Mouse (Mus musculus): Measurements from ENCODE around the gene Cd27. TPM values are rescaled to one million over a fixed set of nuclear protein-coding genes. Genes with fewer than 3 reads are reported as not detected.
A peak's percentile ranks its signal among the peaks of the same experiment; 100 is the strongest.

Cd27 gene
- polyA plus RNA-seq, 1 experiment, result 1,056 TPM

DNA sequence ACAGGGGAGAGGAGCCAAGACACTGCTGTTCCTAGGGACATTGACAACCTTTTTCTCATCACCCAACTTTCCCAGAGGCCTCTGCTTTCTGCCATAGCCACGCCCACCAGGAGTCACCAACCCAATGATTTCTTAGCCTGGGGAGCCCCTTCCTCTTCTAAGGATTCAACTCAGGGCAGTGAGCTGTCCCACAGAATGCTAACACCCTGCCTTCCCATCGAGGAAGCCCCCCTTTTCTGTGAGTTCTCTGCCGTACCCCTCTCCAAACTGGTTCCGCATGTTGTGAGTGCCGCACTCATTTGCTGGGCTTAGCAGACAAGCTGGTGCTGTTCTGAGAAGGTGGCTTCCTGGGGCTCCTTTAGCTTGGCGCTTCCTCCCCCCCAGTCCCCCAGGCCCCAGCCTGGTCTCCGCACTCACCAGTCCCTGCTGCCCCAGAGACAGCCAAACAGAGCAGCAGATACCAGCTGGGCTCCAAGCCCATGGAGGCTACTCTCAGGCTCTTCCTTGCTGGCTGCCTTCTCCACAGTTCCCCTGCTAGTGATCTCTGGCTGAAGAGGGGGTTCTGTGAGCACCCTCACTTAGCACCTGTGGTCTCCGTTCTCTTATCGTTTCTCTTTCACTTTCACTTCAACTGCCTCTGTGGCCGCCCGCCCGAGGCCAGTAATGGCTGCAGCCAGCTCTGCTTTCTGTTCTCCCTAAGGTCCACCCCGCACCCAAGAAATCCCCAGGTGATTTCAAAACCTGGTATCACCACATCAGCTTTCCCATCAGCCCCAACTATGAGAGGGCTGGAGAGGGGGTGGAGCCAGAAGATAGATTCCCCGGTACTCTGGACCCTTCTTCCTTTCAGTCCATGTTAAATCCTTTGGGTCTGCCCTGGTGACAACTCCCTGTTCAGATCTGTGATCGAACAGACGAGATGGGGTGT is 5.4 kb downstream of the Cd27 start, which contains the start of gene Tapbpl:
Tapbpl (minus strand) TSS at position 744 of the 928 bp plus-strand sequence.
- H3K27ac ChIP-seq (ENCODE audit: control insufficient read depth, insufficient read depth, low read length), result peak within 1 kb of the TSS; percentile 97
- peaks cover 36% of the 10 kb centered on the region for H3K4me1 ChIP-seq (replicated peaks; ENCODE audit: control insufficient read depth, insufficient read depth, low read length)
- DNase-seq, result peak; percentile 82
- H3K36me3 ChIP-seq (ENCODE audit: control insufficient read depth, insufficient read depth, low read length), result peaks cover 32% of the 10 kb centered on the region
- TF ChIP-seq POLR2A (IDR thresholded peaks at IDR 0.05; ENCODE audit: control insufficient read depth, extremely low read depth, insufficient read depth, low read length, poor library complexity), result no peak
- TF ChIP-seq CTCF (IDR thresholded peaks at IDR 0.05; ENCODE audit: borderline replicate concordance, control insufficient read depth, extremely low read depth, insufficient read depth, low read length, poor library complexity), result no peak
- H3K27me3 ChIP-seq (ENCODE audit: control insufficient read depth, insufficient read depth, low read length), result no peaks in the 10 kb centered on the region
- WGBS, result under 1% methylated on average over 16 of the region's 16 CpGs
- peak within 1 kb of the TSS; percentile 86 for H3K4me3 ChIP-seq (ENCODE audit: control insufficient read depth, insufficient read depth, low read length)

- no peaks in the 10 kb centered on the region for H3K27me3 ChIP-seq (ENCODE audit: control insufficient read depth, insufficient read depth, low read length)
- H3K4me3 ChIP-seq (ENCODE audit: control insufficient read depth, insufficient read depth, low read length), result peak overlapping the region; percentile 32
- H3K36me3 ChIP-seq (ENCODE audit: control insufficient read depth, insufficient read depth, low read length), result peaks cover 36% of the 10 kb centered on the region
- TF ChIP-seq POLR2A (IDR thresholded peaks at IDR 0.05; ENCODE audit: control insufficient read depth, extremely low read depth, insufficient read depth, low read length, poor library complexity) (no peak), CTCF (IDR thresholded peaks at IDR 0.05; ENCODE audit: borderline replicate concordance, control insufficient read depth, extremely low read depth, insufficient read depth, low read length, poor library complexity) (0 out of 2 replicates have a peak, but pooled peaks have one; percentile 15)
- H3K4me1 ChIP-seq (replicated peaks; ENCODE audit: control insufficient read depth, insufficient read depth, low read length), result peaks cover 36% of the 10 kb centered on the region
- DNase-seq, result peak; percentile 42
- peak overlapping the region; percentile 97 for H3K27ac ChIP-seq (ENCODE audit: control insufficient read depth, insufficient read depth, low read length)
- WGBS, result 40% methylated on average over 9 of the region's 9 CpGs
Observed at GRCm38 (mm10) chr6:125230571-125230970, 6.2 kb downstream of the Cd27 start.

GRCm38 (mm10) chr6:125225518-125226115 is 11.2 kb downstream of the Cd27 start:
- Histone ChIP-seq H3K4me1 (replicated peaks; ENCODE audit: control insufficient read depth, insufficient read depth, low read length) (peaks cover 49% of the 10 kb centered on the region), H3K36me3 (ENCODE audit: control insufficient read depth, insufficient read depth, low read length) (peaks cover 44% of the 10 kb centered on the region), H3K4me3 (ENCODE audit: control insufficient read depth, insufficient read depth, low read length) (no peak overlapping the region), H3K27me3 (ENCODE audit: control insufficient read depth, insufficient read depth, low read length) (no peaks in the 10 kb centered on the region), H3K27ac (ENCODE audit: control insufficient read depth, insufficient read depth, low read length) (no peak overlapping the region)
- TF ChIP-seq POLR2A (IDR thresholded peaks at IDR 0.05; ENCODE audit: control insufficient read depth, extremely low read depth, insufficient read depth, low read length, poor library complexity) (no peak), CTCF (IDR thresholded peaks at IDR 0.05; ENCODE audit: borderline replicate concordance, control insufficient read depth, extremely low read depth, insufficient read depth, low read length, poor library complexity) (peak; percentile 31; the same call in 1 of the 2 replicates)
- DNase-seq, result peak; percentile 69
- WGBS, result 81% methylated on average over 5 of the region's 5 CpGs

DNA sequence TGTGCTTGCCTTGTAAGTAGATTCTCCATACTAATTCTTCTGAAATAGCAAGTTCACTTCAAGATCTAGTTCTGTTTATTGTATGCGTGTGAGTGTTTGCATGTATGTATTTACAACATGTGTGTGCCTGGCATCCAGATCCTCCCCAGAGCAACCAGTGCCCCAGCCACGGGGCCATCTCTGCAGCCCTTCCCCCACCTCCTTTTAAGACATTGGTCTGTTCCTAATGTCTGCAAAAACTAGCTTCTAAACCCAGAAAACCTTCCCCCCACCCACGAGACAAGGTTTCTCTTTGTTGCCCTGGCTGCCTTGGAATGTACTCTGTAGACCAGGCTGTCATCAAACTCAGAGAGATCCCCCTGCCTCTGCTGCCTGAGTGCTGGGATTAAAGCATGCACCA is 14.2 kb downstream of the Cd27 start:
- Histone ChIP-seq H3K4me1 (replicated peaks; ENCODE audit: control insufficient read depth, insufficient read depth, low read length) (peaks cover 58% of the 10 kb centered on the region), H3K27me3 (ENCODE audit: control insufficient read depth, insufficient read depth, low read length) (no peaks in the 10 kb centered on the region), H3K4me3 (ENCODE audit: control insufficient read depth, insufficient read depth, low read length) (peak overlapping the region; percentile 18), H3K27ac (ENCODE audit: control insufficient read depth, insufficient read depth, low read length) (peak overlapping the region; percentile 98), H3K36me3 (ENCODE audit: control insufficient read depth, insufficient read depth, low read length) (peaks cover 72% of the 10 kb centered on the region)
- 19% methylated on average over 3 of the region's 3 CpGs for WGBS
- no peak for TF ChIP-seq POLR2A (IDR thresholded peaks at IDR 0.05; ENCODE audit: control insufficient read depth, extremely low read depth, insufficient read depth, low read length, poor library complexity)
- TF ChIP-seq CTCF (IDR thresholded peaks at IDR 0.05; ENCODE audit: borderline replicate concordance, control insufficient read depth, extremely low read depth, insufficient read depth, low read length, poor library complexity), result no peak
- peak; percentile 44 for DNase-seq

- peaks cover 60% of the 10 kb centered on the region for H3K4me1 ChIP-seq (replicated peaks; ENCODE audit: control insufficient read depth, insufficient read depth, low read length)
- WGBS, result 2% methylated on average over 2 of the region's 2 CpGs
- no peaks in the 10 kb centered on the region for H3K27me3 ChIP-seq (ENCODE audit: control insufficient read depth, insufficient read depth, low read length)
- TF ChIP-seq POLR2A (IDR thresholded peaks at IDR 0.05; ENCODE audit: control insufficient read depth, extremely low read depth, insufficient read depth, low read length, poor library complexity), result 0 out of 2 replicates have a peak, but pooled peaks have one; percentile 23
- 0 out of 2 replicates have a peak, but pooled peaks have one; percentile 48 for TF ChIP-seq CTCF (IDR thresholded peaks at IDR 0.05; ENCODE audit: borderline replicate concordance, control insufficient read depth, extremely low read depth, insufficient read depth, low read length, poor library complexity)
- H3K36me3 ChIP-seq (ENCODE audit: control insufficient read depth, insufficient read depth, low read length), result peaks cover 72% of the 10 kb centered on the region
- peak overlapping the region; percentile 99 for H3K27ac ChIP-seq (ENCODE audit: control insufficient read depth, insufficient read depth, low read length)
- DNase-seq, result peak; percentile 92
- H3K4me3 ChIP-seq (ENCODE audit: control insufficient read depth, insufficient read depth, low read length), result no peak overlapping the region
Observed at GRCm38 (mm10) chr6:125222146-125222545, 14.7 kb downstream of the Cd27 start.

GRCm38 (mm10) chr6:125221115-125221745 is 15.6 kb downstream of the Cd27 start:
- Histone ChIP-seq H3K27me3 (ENCODE audit: control insufficient read depth, insufficient read depth, low read length) (no peaks in the 10 kb centered on the region), H3K27ac (ENCODE audit: control insufficient read depth, insufficient read depth, low read length) (peak overlapping the region; percentile 99), H3K4me1 (replicated peaks; ENCODE audit: control insufficient read depth, insufficient read depth, low read length) (peaks cover 66% of the 10 kb centered on the region), H3K4me3 (ENCODE audit: control insufficient read depth, insufficient read depth, low read length) (peak overlapping the region; percentile 3), H3K36me3 (ENCODE audit: control insufficient read depth, insufficient read depth, low read length) (peaks cover 63% of the 10 kb centered on the region)
- no peak for TF ChIP-seq POLR2A (IDR thresholded peaks at IDR 0.05; ENCODE audit: control insufficient read depth, extremely low read depth, insufficient read depth, low read length, poor library complexity)
- no peak for TF ChIP-seq CTCF (IDR thresholded peaks at IDR 0.05; ENCODE audit: borderline replicate concordance, control insufficient read depth, extremely low read depth, insufficient read depth, low read length, poor library complexity)
- peak; percentile 31 for DNase-seq
- WGBS, result 93% methylated on average over 20 of the region's 20 CpGs
